Mouse (Mus musculus) spleen, embryonic (tissue): Measurements from ENCODE around the gene Rnf11.

Source experiments
- CTCF ChIA-PET: fragments of 350-600 bp; sonication (Branson Sonifier 250); formaldehyde crosslinking; loops from one replicate; lab custom pipeline; 2022; lab: Charles Lee

The Rnf11 gene

GRCm38 (mm10) chr4:109445397-109445796 lies 39.1 kb downstream of the Rnf11 start:
- CTCF ChIA-PET, result no interaction called here

DNA sequence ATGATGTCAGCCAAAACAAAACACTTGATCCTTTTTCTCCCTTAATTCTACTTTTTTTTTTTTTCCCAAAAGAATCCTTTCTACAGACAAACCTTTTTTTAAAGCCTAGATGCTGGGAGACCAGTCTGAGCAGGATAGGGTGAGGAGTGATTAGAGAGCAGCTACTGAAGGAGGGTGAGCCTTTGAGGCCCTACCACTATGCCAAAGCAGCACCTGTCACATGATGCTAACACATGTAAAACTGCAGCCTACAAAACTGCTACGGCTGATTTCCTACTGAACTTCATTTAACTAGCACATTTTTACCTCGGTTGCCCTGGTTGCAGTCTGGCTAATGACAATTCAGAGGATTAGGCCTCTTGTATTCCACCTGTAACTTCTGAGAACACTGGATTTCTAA lies 39.6 kb downstream of the Rnf11 start:
- CTCF ChIA-PET, result no interaction called here

GRCm38 (mm10) chr4:109444471-109444870 lies 40.1 kb downstream of the Rnf11 start:
- CTCF ChIA-PET, result no interaction called here

DNA sequence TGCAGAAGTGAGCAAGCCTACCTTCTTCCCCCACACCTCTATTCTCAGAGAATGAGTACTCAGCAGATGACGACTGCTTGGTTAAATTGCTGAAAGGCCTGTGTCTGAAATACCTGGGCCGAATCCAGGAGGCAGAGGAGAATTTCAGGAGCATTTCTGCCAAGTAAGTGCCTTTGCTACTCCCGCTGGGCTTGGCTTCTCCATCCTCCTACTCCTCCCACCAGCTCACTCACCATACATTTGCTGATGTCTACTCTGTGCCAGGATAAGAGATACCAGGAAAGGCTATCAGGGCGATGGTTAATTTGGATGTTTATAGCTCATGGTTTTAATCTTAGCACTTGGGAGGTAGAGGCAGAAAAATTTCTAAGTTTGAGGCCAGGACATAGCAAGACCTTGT lies 41.9 kb downstream of the Rnf11 start:
- CTCF ChIA-PET, result no interaction called here

- CTCF ChIA-PET, result no interaction called here
These were observed 42.4 kb downstream of the Rnf11 start for GRCm38 (mm10) chr4:109442126-109442525.

GRCm38 (mm10) chr4:109441000-109441399 lies 43.5 kb downstream of the Rnf11 start:
- CTCF ChIA-PET, result no interaction called here

GRCm38 (mm10) chr4:109440381-109440780 lies 44.1 kb downstream of the Rnf11 start:
- CTCF ChIA-PET, result no interaction called here

DNA sequence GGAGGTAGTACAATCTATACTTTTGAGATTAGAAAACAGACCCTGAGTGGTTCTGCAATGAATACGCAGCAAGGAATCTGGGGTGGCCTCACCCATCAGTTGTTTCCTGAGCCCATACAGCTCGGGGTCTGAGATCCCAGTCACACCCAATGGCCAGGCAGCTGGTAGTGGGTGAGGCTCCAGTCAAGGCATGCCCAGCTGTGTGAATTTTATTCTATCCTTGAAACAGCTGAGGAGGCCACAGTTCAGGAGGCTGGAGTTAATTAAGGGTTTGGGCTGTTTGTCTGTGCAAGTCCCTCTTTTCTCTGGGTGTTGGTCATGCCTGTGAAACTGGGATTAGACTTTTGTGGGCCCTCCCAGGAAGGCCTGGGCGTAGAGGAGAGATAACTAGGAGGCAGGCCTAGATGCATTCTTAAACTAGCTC lies 44.7 kb downstream of the Rnf11 start:
- CTCF ChIA-PET, result no interaction called here

GRCm38 (mm10) chr4:109439101-109439500 lies 45.4 kb downstream of the Rnf11 start:
- CTCF ChIA-PET, result no interaction called here

DNA sequence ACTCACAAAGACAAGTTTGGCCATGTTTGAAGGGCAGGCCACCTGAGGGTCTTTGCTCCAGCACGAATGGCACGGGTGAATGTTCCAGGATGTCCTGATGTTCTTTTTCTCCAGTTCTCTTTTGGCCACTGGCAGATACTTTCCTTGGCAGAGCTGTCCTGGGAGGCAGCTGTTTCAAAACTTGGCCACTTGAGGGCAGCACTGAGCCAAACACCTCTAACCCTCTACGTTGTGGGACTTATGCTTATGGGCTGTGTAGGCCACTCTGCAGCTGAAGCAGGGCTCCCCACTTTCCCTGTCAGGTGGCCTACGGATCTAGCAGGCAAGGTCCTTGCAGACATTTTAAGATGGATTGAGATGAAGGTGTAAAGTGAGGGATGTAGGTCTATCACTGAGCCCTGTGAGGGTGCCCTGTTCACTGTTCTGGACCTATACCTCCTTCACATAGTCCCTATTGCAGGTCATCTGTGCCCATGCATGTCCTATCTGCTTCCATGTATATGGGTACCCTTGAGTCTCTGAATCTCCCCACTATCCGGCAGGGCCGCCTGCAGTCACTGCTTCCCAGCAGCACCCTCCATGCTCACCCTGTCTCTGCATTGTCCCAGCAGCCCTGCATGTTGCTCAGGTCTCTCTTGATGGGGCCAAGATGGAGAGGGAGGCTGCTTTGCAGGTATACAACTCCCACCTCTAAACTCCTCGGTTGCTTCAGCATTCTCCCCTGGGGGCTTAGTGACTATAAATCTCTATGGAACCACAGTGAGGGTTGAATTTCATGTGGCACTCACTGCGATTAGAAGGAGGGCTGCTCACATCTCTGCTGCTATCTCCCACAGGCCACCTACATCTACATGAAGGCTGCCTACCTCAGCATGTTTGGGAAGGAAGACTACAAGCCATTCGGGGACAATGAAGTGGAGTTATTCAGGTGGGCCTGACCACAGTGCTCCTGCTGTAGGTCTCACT lies 46.3 kb downstream of the Rnf11 start:
- CTCF ChIA-PET, result no interaction called here

- CTCF ChIA-PET, result interaction anchor here (0.7 kb wide), 1 partner anchor 27 kb away, joined by 5 read pairs; no protein-coding TSS in a partner anchor
These were observed 50.3 kb downstream of the Rnf11 start for GRCm38 (mm10) chr4:109434256-109434655.

- CTCF ChIA-PET, result no interaction called here
These were observed 50.9 kb downstream of the Rnf11 start for GRCm38 (mm10) chr4:109433641-109434040.

GRCm38 (mm10) chr4:109432668-109433375 lies 51.7 kb downstream of the Rnf11 start:
- CTCF ChIA-PET, result no interaction called here

DNA sequence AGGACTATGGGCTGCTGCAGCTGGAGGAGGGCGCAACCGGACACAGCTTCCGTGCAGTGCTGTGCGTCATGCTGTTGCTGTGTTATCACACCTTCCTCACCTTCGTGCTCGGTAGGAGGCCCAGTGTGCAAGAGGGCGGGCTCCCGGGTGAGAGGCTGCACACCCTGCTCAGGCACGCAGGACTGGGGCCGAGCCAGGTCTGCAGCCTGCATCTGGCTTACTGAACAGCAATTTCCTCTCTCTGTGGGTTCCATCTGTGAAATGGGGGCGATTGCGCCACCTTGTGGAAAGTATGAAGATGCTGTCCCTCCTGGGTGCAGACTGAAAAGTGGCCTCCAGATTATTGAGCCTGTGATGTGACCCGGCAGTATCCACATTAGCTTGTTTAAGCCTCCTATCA lies 53.7 kb downstream of the Rnf11 start:
- CTCF ChIA-PET, result no interaction called here

DNA sequence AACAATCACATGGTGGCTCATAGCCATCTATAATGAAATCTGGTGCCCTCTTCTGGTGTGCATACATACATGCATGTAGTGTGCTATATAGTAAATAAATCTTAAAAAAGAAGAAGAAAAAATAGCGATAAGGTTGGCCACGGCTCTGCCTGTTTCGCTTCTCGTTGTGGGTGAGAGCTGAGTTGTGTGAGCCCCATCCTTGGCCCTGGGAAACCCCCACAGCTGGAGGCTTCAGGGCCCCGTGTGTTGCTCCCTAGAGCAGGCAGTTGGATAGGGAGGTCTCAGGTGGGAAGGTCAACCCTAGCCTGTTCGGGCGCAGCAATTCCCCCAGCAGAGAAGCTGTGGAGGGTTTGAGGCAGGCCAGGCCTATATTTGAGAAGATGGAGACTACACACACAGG lies 54.3 kb downstream of the Rnf11 start:
- CTCF ChIA-PET, result no interaction called here

- CTCF ChIA-PET, result no interaction called here
These were observed 57.5 kb downstream of the Rnf11 start for GRCm38 (mm10) chr4:109427058-109427457.

DNA sequence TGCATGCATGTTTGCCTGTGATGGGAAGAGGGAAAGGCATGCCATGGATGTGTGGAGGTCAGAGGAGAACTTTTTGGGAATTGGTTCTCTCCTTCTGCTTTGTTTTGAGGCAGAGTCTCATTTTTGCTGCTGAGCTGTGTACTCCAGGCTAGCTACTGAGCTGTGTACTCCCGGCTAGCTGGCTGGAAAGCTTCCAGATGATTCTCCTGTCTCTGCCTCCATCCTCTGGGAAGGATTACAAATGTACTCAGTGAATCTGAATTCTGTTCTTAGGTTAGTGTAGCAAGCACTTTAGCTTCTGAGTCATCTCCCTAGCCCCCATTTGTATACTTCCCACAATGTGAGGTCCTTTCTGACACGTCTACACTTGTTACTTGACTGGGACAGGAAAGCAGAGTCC lies 61.1 kb downstream of the Rnf11 start:
- CTCF ChIA-PET, result no interaction called here

- CTCF ChIA-PET, result no interaction called here
These were observed 62.1 kb downstream of the Rnf11 start for GRCm38 (mm10) chr4:109422436-109422835.

DNA sequence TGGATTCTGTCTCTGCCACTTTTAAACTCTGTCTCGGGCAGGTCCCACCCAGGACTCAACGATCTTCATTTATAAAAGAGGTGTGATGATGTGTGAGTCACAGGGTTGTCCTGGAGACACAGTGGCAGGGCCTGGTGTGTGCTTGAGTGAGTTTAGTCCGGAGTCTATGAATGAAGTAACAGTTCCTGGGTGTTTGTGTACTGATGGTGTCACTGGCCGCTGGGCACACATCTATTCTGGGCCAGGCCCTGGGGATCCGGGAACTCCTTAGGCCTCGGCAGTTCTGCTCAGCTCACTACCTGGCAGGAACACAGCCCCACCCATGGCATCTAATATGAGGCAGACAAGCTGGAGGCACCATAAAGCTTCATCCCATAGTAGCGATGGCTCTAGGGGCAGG lies 62.9 kb downstream of the Rnf11 start:
- CTCF ChIA-PET, result interaction anchor here (0.6 kb wide), 2 partner anchors 10 to 182 kb away, joined by 4 to 7 read pairs; no protein-coding TSS in a partner anchor

DNA sequence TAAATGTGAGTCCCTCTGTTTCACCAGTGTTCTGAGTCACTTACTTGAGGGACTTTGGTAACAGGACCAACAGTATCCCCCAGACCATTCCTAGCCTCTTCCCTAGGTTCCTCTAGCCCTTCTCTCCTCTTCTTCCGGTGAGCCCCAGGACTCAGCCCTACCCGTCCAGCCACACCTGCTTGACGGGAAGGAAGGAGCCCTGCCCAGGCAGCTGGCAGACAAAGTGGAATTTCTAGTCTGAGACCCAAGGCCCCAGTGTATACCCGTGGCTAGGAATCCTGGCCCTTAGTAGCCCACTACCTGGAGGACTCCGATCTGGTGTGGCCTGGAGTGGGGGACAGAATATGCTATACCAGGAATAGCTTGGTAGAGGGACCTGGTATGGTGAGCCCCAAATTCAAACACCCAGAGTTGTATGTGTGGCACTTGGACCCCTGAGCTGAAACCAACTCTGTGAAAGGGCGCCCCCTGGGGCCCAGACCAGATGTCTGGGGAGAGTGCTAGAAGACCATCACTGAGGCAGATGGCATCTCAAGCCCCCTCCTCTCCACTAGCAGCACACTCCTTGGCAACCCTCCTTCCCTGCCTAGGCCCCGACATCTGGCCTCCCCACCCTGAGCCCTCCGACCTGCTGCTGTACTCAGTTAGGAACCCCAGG lies 64.3 kb downstream of the Rnf11 start:
- CTCF ChIA-PET, result no interaction called here

GRCm38 (mm10) chr4:109419563-109419962 lies 65.0 kb downstream of the Rnf11 start:
- CTCF ChIA-PET, result no interaction called here

DNA sequence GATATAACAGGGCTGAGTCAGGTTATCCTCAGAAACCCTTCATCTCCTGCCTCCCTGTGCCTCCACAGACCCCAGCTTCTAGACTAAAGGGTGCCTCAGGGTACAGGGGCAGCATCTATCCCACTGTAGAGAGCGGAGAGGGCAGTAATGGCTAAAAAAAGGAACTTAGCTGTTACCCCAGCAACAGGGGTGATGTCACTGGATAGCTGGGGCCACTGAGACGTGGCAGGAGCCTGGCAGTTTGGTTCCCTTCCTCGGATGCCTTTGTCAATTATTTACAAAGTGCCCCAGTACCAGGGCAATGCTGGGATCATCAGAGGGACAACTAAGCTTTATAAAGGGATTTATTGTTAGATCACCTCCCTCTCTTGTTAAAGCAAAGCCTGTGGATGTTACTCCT lies 65.5 kb downstream of the Rnf11 start:
- CTCF ChIA-PET, result no interaction called here
